Mouse (Mus musculus): ENCODE measurements around the gene Osbpl2. TPM values are rescaled to one million over a fixed set of nuclear protein-coding genes. Genes with fewer than 3 reads are reported as not detected.

The Osbpl2 gene
- total and polyA plus RNA-seq, 3 experiments: 11.4 to 15.6 (median 12.8) TPM

- in situ Hi-C loops (cut with MboI; ENCODE audit: low pct_ligation_motif_present, low pct_unique_long_range_greater_than_20kb, low sequenced_read_pairs): no loop called here
- Histone ChIP-seq H3K4me1 (ENCODE audit: control insufficient read depth in 1 of 2, insufficient read depth in 2 of 2) (peaks cover 0 to 30% of the 10 kb centered on the region in 2 experiments; a peak in 2 of 4 replicates), H3K9ac (ENCODE audit: insufficient read depth, low read depth) (no peak overlapping the region), H3K4me3 (replicated peaks in 1 of 3; ENCODE audit: low read depth in 2 of 3, low read length in 2 of 3, poor library complexity in 1 of 3) (no peak overlapping the region), H3K79me2 (replicated peaks; ENCODE audit: control insufficient read depth, extremely low read depth, insufficient read depth, poor library complexity, severe bottlenecking) (no peaks in the 10 kb centered on the region), H3K27me3 (replicated peaks) (no peaks in the 10 kb centered on the region), H3K9me3 (replicated peaks; ENCODE audit: low read length) (no peaks in the 10 kb centered on the region), H3K4me2 (ENCODE audit: insufficient read depth, low read depth, poor library complexity, severe bottlenecking) (no peak overlapping the region), H3K36me3 (replicated peaks in 1 of 2; ENCODE audit: control insufficient read depth in 1 of 2, insufficient read depth in 1 of 2, low read length in 1 of 2) (peaks cover 41 to 81% of the 10 kb centered on the region in 2 experiments), H3K27ac (ENCODE audit: insufficient read depth, low read depth) (no peak overlapping the region)
- TF ChIP-seq TBP (conservative IDR thresholded peaks at IDR 0.05; ENCODE audit: low read depth, low read length) (no peak), POLR2AphosphoS2 (IDR thresholded peaks at IDR 0.05; ENCODE audit: low read depth, low read length) (no peak), RAD21 (IDR thresholded peaks at IDR 0.05; ENCODE audit: low read depth, low read length) (no peak), SIN3A (IDR thresholded peaks at IDR 0.05; ENCODE audit: low read length) (no peak), NRF1 (IDR thresholded peaks at IDR 0.05; ENCODE audit: low read depth, low read length) (no peak), ZC3H11A (IDR thresholded peaks at IDR 0.05; ENCODE audit: low read depth, low read length) (no peak), JUND (conservative IDR thresholded peaks at IDR 0.05; ENCODE audit: low read depth, low read length) (no peak), ETS1 (conservative IDR thresholded peaks at IDR 0.05; ENCODE audit: low read depth, low read length) (no peak), SMC3 (IDR thresholded peaks at IDR 0.05; ENCODE audit: low read depth, low read length) (no peak), POLR2A (IDR thresholded peaks at IDR 0.05; ENCODE audit: low read depth, low read length) (no peak), ELF1 (IDR thresholded peaks at IDR 0.05; ENCODE audit: low read depth, low read length) (no peak)
- no peak for DNase-seq (ENCODE audit: extremely low read depth)
- dilution Hi-C loops (cut with MboI; ENCODE audit: extremely low pct_ligation_motif_present, extremely low pct_unique_long_range_greater_than_20kb, low sequenced_read_pairs): no loop called here
Measured at GRCm38 (mm10) chr2:180080680-180081079, 38.4 kb upstream of the Osbpl2 start.

DNA sequence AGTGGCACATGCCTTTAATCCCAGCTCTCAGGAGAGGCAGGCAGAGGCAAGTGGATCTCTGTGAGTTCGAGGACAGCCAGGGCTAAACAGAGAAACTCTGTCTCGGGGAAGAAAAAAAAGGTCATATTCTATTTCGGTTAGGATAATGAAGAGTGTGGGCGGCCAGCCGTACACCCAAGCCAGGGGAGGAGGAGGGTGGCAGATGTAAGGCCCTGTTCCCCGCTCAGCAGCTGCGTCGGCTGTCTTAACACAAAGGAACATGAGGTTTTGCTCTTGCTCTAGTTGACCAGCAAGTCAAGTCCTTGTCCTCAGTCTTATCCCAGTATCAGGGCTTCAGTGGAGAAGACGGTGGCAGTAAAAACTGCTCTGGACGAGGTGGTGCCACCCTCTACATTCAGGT lies 36.0 kb upstream of the Osbpl2 start:
- TF ChIP-seq CHD2 (IDR thresholded peaks at IDR 0.05; ENCODE audit: low read length): no peak
- TF ChIP-seq USF1 (IDR thresholded peaks at IDR 0.05; ENCODE audit: low read depth, low read length): no peak
- TF ChIP-seq NRF1 (IDR thresholded peaks at IDR 0.05; ENCODE audit: low read depth, low read length): no peak
- no peak for TF ChIP-seq TBP (conservative IDR thresholded peaks at IDR 0.05; ENCODE audit: low read depth, low read length)
- no peak for TF ChIP-seq ZC3H11A (IDR thresholded peaks at IDR 0.05; ENCODE audit: low read depth, low read length)
- TF ChIP-seq RCOR1 (conservative IDR thresholded peaks at IDR 0.05; ENCODE audit: low read depth, low read length): no peak
- TF ChIP-seq RAD21 (IDR thresholded peaks at IDR 0.05; ENCODE audit: low read depth, low read length): no peak
- no peak for TF ChIP-seq MYC (IDR thresholded peaks at IDR 0.05; ENCODE audit: low read depth, low read length)
- no peak for TF ChIP-seq KAT2A (IDR thresholded peaks at IDR 0.05; ENCODE audit: insufficient replicate concordance, low read length)
- no peak for TF ChIP-seq ELF1 (IDR thresholded peaks at IDR 0.05; ENCODE audit: low read depth, low read length)
- no peak for TF ChIP-seq GABPA (IDR thresholded peaks at IDR 0.05; ENCODE audit: insufficient replicate concordance, low read depth, low read length)
- no peak for TF ChIP-seq TCF12 (IDR thresholded peaks at IDR 0.05; ENCODE audit: low read depth, low read length)
- Histone ChIP-seq H3K9ac (ENCODE audit: insufficient read depth, low read depth) (no peak overlapping the region), H3K9me3 (replicated peaks; ENCODE audit: low read length) (peaks cover 4% of the 10 kb centered on the region), H3K27ac (ENCODE audit: insufficient read depth, low read depth) (no peak overlapping the region), H3K4me3 (replicated peaks in 1 of 3; ENCODE audit: low read depth in 2 of 3, low read length in 2 of 3, poor library complexity in 1 of 3) (no peak overlapping the region), H3K27me3 (replicated peaks) (no peaks in the 10 kb centered on the region), H3K4me2 (ENCODE audit: insufficient read depth, low read depth, poor library complexity, severe bottlenecking) (no peak overlapping the region), H3K36me3 (replicated peaks in 1 of 2; ENCODE audit: control insufficient read depth in 1 of 2, insufficient read depth in 1 of 2, low read length in 1 of 2) (peaks cover 51 to 82% of the 10 kb centered on the region in 2 experiments), H3K79me2 (replicated peaks; ENCODE audit: control insufficient read depth, extremely low read depth, insufficient read depth, poor library complexity, severe bottlenecking) (no peaks in the 10 kb centered on the region), H3K4me1 (ENCODE audit: control insufficient read depth in 1 of 2, insufficient read depth in 2 of 2) (peaks cover 0 to 30% of the 10 kb centered on the region in 2 experiments; a peak in 2 of 4 replicates)
- in situ Hi-C loops (cut with MboI; ENCODE audit: low pct_ligation_motif_present, low pct_unique_long_range_greater_than_20kb, low sequenced_read_pairs): no loop called here
- peak; percentile 13 for DNase-seq (ENCODE audit: extremely low read depth)
- dilution Hi-C loops (cut with MboI; ENCODE audit: extremely low pct_ligation_motif_present, extremely low pct_unique_long_range_greater_than_20kb, low sequenced_read_pairs): no loop called here

All from CH12.LX (cell line).